Mouse (Mus musculus): ENCODE measurements around the gene Igfbp4.

Gene Igfbp4

GRCm38 (mm10) chr11:99041051-99041729 is at the start of gene Igfbp4:
TSS of gene Igfbp4 (plus strand) at chr11:99041244.
- peak; percentile 81 for DNase-seq (ENCODE audit: extremely low read depth, insufficient read length, low spot score)

GRCm38 (mm10) chr11:98995987-98996386 is 45.1 kb upstream of the Igfbp4 start:
- DNase-seq (ENCODE audit: extremely low read depth, insufficient read length, low spot score): no peak

- no peak for DNase-seq (ENCODE audit: extremely low read depth, insufficient read length, low spot score)
Measured at GRCm38 (mm10) chr11:98997659-98998058, 43.4 kb upstream of the Igfbp4 start.

GRCm38 (mm10) chr11:98998776-98999175 is 42.3 kb upstream of the Igfbp4 start:
- no peak for DNase-seq (ENCODE audit: extremely low read depth, insufficient read length, low spot score)

- DNase-seq (ENCODE audit: extremely low read depth, insufficient read length, low spot score): no peak
Measured at GRCm38 (mm10) chr11:98999243-98999642, 41.8 kb upstream of the Igfbp4 start.

- no peak for DNase-seq (ENCODE audit: extremely low read depth, insufficient read length, low spot score)
Measured at GRCm38 (mm10) chr11:99006788-99007187, 34.3 kb upstream of the Igfbp4 start.

GRCm38 (mm10) chr11:99010124-99010523 is 30.9 kb upstream of the Igfbp4 start:
- DNase-seq (ENCODE audit: extremely low read depth, insufficient read length, low spot score): no peak

- DNase-seq (ENCODE audit: extremely low read depth, insufficient read length, low spot score): no peak
Measured at GRCm38 (mm10) chr11:99010706-99011105, 30.3 kb upstream of the Igfbp4 start.

GRCm38 (mm10) chr11:99013856-99014255 is 27.2 kb upstream of the Igfbp4 start:
- DNase-seq (ENCODE audit: extremely low read depth, insufficient read length, low spot score): no peak

- DNase-seq (ENCODE audit: extremely low read depth, insufficient read length, low spot score): no peak
Measured at GRCm38 (mm10) chr11:99019844-99020243, 21.2 kb upstream of the Igfbp4 start.

- DNase-seq (ENCODE audit: extremely low read depth, insufficient read length, low spot score): no peak
Measured at GRCm38 (mm10) chr11:99022384-99022933, 18.6 kb upstream of the Igfbp4 start.

GRCm38 (mm10) chr11:99023094-99023493 is 17.9 kb upstream of the Igfbp4 start:
- DNase-seq (ENCODE audit: extremely low read depth, insufficient read length, low spot score): no peak

GRCm38 (mm10) chr11:99023500-99024467 is 17.3 kb upstream of the Igfbp4 start, which contains the start of gene Top2a:
TSS of gene Top2a (minus strand) at chr11:99024189.
- peak; percentile 92 for DNase-seq (ENCODE audit: extremely low read depth, insufficient read length, low spot score)

- DNase-seq (ENCODE audit: extremely low read depth, insufficient read length, low spot score): no peak
Measured at GRCm38 (mm10) chr11:99024468-99025134, 16.4 kb upstream of the Igfbp4 start.

GRCm38 (mm10) chr11:99025878-99026277 is 15.2 kb upstream of the Igfbp4 start:
- no peak for DNase-seq (ENCODE audit: extremely low read depth, insufficient read length, low spot score)

GRCm38 (mm10) chr11:99026899-99027440 is 14.1 kb upstream of the Igfbp4 start:
- no peak for DNase-seq (ENCODE audit: extremely low read depth, insufficient read length, low spot score)

GRCm38 (mm10) chr11:99035350-99035749 is 5.7 kb upstream of the Igfbp4 start:
- no peak for DNase-seq (ENCODE audit: extremely low read depth, insufficient read length, low spot score)

- no peak for DNase-seq (ENCODE audit: extremely low read depth, insufficient read length, low spot score)
Measured at GRCm38 (mm10) chr11:99036254-99036653, 4.8 kb upstream of the Igfbp4 start.

- DNase-seq (ENCODE audit: extremely low read depth, insufficient read length, low spot score): peak; percentile 75
Measured at GRCm38 (mm10) chr11:99039782-99040181, 1.3 kb upstream of the Igfbp4 start.

- DNase-seq (ENCODE audit: extremely low read depth, insufficient read length, low spot score): no peak
Measured at GRCm38 (mm10) chr11:99040346-99040974, 584 bp upstream of the Igfbp4 start.

All from 3134 (cell line).